Mouse (Mus musculus) MEL-GATA-1-ER (cell line): ENCODE measurements around the gene Tmem273.

Experiments used
- DNase-seq: peaks from one replicate; pipeline ENCODE4 v3.0.0-alpha.2; 2012; ENCODE audit warnings: low read depth; ENCODE audit errors: extremely low read depth

Tmem273 gene

GRCm38 (mm10) chr14:32858941-32859510 lies 73.3 kb downstream of the Tmem273 start:
- DNase-seq: no peak

DNA sequence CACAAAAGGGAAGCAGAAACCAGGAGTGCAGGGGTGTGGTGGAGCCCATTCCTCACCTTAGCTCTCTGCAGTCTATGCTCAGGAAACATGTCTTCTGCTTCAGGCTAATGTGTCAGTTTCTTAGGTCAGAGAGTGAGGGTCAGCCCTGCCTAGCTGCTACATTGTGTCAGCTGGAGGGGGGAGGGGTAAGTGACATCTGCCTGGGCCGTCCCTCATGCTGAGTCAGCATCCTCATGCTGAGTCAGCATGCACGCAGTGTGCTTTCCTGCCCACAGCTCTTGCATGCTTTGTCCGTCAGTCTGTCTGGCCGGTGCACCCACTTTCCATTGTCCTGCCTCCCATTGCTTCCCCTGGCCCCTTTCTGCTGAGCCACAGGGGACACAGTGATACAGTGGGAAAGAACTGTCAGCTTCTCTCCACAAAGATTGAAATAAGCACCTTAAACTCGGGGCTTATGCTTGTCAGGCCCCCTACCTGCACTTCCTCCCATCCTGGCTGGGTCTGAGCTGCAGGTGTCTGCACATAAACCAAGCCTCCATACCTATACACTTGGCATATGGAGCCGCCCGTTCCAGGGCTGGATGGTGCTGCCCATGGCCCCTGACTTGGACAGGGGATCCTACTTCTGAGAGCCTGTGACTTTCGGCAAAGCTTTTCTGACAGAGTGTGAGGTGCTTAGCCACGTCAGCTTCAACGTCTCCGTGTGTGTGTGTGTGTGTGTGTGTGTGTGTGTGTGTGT lies 74.2 kb downstream of the Tmem273 start:
- DNase-seq: no peak

GRCm38 (mm10) chr14:32861149-32861581 lies 75.4 kb downstream of the Tmem273 start:
- no peak for DNase-seq

DNA sequence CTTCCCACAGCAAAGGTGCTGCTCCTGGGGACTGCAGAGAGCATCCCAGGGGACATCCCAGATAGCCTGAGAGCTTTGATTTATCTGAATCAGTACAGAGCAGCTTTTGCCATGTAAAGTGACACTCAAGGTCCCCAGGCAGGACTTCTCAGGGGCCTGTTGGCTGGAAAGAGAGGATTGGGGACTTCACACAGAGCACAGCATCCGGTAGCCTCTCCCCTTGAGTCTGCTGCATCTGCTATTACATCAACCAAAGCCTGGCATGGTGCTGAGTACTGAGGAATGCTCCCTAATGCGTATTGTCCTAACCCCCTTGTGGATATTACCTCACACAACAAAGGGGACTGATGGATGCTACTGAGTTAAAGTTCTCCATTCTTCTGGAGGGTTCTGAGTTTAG lies 75.9 kb downstream of the Tmem273 start:
- no peak for DNase-seq

DNA sequence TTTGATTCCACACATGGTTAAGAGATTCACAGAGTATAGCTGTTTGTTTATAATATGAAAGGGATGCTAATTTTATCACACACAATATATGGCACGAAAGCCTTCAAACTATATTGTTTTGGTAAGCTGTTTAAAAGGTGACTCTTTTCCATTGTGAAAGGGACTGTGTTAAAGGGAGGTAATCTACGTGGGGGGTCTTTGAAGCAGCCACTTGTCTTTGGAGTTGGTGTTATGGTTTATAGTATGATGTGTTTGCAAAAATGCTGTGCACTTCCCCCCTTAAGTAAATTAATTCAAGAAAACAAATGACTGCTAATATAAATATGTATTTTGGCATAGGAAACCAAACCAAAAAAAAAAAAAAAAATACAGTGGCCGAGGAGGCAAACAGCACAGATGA lies 79.6 kb downstream of the Tmem273 start:
- no peak for DNase-seq
